Mouse (Mus musculus): ENCODE measurements at regions not wholly inside any gene's neighbourhood (a gene's known extent, or its start where the extent isn't known, plus 50 kb on each side); places are given as distances from the start of the nearest gene placed in this dataset.

DNA sequence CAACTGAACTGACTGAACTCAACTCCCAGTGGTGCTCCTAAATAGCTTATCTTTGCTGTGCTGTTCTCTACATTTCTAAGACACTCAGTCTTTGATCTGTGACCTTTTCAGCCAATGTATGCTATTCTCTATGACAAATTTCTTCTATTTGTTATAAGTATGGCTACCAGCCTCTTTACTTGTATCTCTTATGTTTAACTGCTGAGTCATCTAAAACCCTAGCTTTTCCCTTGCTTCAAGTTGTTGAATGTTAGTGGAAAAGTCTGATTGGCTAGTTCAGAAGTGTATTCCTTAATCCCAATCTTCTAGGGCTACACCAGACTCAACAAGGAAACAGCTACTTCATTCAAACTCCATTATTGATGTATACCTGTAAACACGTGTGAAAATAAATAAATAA is 201.0 kb downstream of the Car8 start:
- no peak for TF ChIP-seq CTCF (conservative IDR thresholded peaks at IDR 0.05 in 1 of 2, IDR thresholded peaks at IDR 0.05 in 1 of 2; ENCODE audit: low read depth in 2 of 2, low read length in 2 of 2)
- peak; percentile 66; the same call in 1 of the 2 replicates for TF ChIP-seq MAFK (IDR thresholded peaks at IDR 0.05; ENCODE audit: insufficient replicate concordance, low read length)
- TF ChIP-seq TCF12 (IDR thresholded peaks at IDR 0.05; ENCODE audit: low read depth, low read length), result no peak
- no peak for TF ChIP-seq POLR2A (IDR thresholded peaks at IDR 0.05; ENCODE audit: low read depth, low read length)
- no peak for TF ChIP-seq MXI1 (IDR thresholded peaks at IDR 0.05; ENCODE audit: low read depth, low read length)
- no peak for TF ChIP-seq MAX (IDR thresholded peaks at IDR 0.05; ENCODE audit: low read length)
- no peak for TF ChIP-seq BHLHE40 (IDR thresholded peaks at IDR 0.05; ENCODE audit: low read depth, low read length)
- TF ChIP-seq RAD21 (IDR thresholded peaks at IDR 0.05; ENCODE audit: low read depth, low read length), result no peak

All from CH12.LX (cell line).